Mouse (Mus musculus) kidney, postnatal 10 days (tissue): Measurements from ENCODE around the gene Vti1a.

Experiments used
- DNase-seq: peaks from one replicate; pipeline ENCODE4 v3.0.0; 2021; ENCODE audit warnings: mixed read lengths

The Vti1a gene

GRCm38 (mm10) chr19:55469301-55470051, 153.4 kb downstream of the Vti1a start:
- no peak for DNase-seq

- no peak for DNase-seq
Measured at GRCm38 (mm10) chr19:55472582-55472981, 156.5 kb downstream of the Vti1a start.

DNA sequence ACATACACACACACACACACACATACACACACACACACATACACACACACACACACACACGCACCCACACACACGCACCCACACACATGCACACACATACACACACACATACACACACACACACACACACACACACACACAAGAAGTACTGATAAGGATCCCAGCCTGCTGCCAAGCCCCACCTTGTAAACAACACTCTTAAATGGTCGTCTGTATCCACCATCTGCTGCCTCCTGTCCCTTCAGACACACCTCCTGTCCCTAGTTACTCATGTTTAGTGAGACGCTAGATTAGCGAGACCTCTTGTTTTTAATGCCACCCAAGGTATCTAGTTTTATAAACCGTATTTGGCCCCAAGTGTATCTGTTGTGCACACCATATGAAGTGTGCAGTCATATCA, 158.1 kb downstream of the Vti1a start:
- DNase-seq: no peak

- DNase-seq: no peak
Measured at GRCm38 (mm10) chr19:55480526-55480925, 164.4 kb downstream of the Vti1a start.

DNA sequence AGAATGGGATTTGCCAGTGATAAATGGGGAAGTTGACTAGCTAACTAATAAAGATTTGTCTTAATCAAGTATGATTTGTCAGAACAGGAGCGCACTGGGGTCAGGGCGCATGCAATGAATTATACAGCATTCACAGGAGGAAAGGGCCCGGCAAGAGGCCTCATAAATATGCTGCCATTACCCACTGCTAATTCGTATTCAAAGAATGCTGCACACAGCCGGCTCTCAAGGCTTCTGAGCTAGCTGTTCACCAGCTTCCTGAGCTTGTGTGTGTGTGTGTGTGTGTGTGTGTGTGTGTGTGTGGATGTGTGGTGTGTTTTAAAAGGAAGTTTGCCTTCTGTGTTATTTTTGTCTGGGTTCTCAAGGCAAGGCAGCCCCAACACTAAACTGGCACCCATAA, 165.2 kb downstream of the Vti1a start:
- DNase-seq: peak; percentile 56

- peak; percentile 68 for DNase-seq
Measured at GRCm38 (mm10) chr19:55483526-55483925, 167.4 kb downstream of the Vti1a start.

DNA sequence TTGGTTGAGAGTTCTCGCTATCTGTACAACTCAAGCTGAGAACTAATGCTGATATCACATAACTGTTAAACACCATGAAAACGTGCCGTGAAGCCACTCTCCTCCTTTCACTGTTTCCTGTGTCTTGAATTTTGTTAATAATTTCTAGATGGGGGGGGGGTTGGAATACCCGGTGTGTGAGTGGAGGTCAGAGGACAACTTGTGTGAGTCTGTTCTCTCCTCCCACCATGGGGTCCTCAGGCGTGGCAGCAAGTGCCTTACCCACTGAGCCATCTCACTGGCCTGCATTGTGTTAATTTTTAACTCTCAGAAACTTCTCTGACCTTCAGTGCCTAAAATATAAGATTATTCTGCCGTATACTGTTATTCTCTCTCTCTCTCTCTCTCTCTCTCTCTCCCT, 168.5 kb downstream of the Vti1a start:
- DNase-seq: peak; percentile 62

GRCm38 (mm10) chr19:55486473-55486872, 170.4 kb downstream of the Vti1a start:
- DNase-seq: no peak

- no peak for DNase-seq
Measured at GRCm38 (mm10) chr19:55491126-55492076, 175.3 kb downstream of the Vti1a start.

GRCm38 (mm10) chr19:55496333-55496732, 180.2 kb downstream of the Vti1a start:
- DNase-seq: peak; percentile 41

DNA sequence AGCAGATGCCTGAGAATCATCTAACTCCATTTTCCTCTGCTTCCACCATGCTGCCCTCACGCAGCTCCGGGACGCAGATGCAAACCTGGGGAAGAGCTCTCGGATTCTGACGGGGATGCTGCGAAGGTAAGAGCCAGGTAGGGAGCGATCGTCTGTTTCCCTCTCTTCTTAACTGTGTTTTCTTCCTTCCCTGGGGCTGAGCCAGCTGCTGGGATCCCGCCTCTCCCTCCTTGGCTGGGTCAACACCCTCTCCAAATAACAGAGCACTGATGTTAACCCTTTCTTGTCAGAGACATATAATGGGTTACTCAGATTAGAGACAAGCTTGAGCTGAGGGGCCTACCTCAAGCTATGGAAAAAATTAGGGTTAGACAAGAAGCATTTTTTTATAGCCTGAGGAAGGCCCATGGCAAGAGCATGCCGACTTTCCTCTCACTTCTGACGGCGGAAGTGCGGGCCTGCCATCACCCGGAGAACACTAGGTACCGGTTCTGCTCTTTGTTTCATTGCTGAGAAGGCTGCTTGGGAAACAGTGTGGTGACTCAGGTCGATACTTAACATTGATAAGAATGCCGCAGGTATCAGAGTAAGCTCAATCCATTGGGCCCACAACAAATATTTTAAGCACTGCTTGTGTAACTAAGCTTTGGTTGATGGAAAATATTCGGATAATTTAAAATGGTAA, 183.2 kb downstream of the Vti1a start:
- no peak for DNase-seq

GRCm38 (mm10) chr19:55501985-55502384, 185.9 kb downstream of the Vti1a start:
- DNase-seq: no peak

GRCm38 (mm10) chr19:55503771-55504170, 187.7 kb downstream of the Vti1a start:
- DNase-seq: peak; percentile 59

GRCm38 (mm10) chr19:55507748-55508147, 191.7 kb downstream of the Vti1a start:
- DNase-seq: peak; percentile 51

DNA sequence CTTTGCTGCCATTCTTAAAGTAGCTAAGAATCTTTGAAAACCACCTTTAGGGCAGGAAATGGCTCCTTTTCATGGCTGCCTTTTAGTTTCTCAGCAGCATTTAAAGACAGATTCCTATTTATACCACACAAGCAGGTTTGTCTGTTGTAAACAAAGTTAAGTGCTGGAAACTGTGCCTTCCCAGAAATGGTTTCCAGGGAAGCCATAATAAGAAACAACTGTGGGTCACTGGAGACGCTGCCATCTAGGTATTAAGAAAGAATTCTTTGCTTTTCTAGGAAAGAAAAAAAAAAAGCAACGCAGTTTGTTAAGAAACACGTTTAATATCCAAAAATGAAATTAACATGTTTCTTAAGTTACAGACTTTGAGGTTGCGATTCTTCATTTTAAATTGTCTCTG, 192.1 kb downstream of the Vti1a start:
- DNase-seq: no peak

DNA sequence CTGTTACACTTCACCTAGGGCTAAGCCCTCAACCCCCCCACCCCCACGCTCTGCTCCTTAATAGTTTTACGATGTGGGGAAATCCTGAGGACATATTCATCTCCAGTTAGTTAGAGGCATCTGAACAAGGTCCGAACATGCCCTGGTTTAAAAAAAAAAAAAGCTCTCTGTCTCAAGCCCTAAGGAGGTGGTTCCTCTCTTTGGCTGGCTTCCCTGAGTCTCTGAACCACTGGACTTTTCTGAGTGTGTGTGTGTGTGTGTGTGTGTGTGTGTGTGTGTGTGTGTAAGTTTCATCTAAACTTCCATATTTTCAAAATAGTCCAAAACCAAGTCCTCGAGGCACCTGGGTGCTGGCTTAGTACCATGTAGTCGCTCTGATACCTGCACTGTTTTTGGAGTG, 192.9 kb downstream of the Vti1a start:
- peak; percentile 58 for DNase-seq

DNA sequence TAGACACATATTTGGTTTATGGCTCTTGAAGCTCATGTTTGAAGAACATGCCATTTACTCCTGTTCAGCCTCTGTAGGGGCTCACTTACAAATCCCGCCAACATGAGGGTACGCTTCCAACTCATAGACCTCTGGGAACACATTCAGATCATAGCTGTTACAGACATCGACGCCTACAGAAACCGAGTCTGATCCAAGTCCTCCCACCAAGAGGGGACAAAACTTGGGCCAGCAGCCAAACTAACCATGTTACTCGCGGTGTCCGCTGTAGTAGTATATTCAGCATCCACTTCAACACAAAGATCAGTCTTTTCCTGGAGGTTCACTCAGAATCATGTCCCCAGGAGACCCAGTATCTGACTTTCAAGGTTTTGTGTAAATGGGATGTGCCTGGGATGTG, 193.5 kb downstream of the Vti1a start:
- no peak for DNase-seq

DNA sequence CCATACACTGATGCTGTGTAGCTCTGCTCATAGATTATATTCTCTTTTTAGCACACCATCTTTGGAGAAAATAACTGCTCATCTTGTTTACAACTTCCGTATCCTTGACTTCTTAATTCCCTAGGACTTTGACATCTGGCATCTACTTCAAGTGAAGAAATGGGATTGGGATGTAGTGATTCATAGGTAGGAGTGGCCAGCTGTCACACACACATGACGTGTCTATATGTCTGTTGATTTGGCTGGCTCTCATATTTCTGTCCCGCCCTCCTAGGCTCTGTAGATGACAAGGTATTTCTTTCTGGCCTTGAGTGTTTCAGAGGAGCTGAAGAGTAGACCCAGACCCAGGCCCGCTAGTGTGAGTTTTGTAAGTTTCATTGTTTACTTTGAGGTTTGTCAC, 197.8 kb downstream of the Vti1a start:
- DNase-seq: no peak

DNA sequence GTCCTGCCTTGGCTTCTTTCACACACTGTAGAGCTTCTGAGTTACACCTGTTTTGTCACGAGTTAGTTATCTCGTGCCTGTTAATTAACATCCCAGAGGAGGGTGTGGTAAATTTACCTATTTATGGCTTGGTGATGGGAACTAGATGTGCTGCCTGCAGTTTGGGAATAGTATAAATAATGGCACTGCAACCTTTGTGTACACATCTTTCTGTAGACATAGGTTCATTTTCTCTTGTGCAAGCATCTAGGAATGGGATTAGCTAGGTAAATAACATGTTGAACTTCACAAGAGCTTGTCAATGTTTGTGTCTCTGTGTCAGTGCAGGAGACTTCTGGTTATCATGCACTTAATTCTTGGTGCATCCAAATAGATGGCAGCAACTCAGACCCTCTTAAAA, 204.1 kb downstream of the Vti1a start:
- no peak for DNase-seq

DNA sequence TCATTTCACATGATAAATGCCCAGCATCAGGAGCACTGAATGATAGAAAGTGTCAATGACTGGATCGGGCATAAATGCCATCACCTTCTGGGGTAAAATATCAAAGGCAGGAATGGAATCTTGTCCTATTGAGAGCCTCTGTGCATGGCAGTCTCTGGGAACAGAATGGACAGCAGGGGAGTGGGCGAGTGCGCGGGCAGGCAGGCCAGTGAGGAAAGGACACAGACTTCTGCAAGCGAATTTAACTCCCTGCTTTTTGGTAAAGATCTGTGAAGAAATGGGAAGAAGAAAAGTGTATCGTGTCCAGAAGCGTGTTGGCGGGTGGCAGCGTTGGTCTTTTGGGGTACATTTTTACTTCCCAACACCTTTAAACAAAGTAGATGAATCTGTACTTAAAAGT, 207.2 kb downstream of the Vti1a start:
- no peak for DNase-seq

GRCm38 (mm10) chr19:55524385-55524784, 208.3 kb downstream of the Vti1a start:
- no peak for DNase-seq

DNA sequence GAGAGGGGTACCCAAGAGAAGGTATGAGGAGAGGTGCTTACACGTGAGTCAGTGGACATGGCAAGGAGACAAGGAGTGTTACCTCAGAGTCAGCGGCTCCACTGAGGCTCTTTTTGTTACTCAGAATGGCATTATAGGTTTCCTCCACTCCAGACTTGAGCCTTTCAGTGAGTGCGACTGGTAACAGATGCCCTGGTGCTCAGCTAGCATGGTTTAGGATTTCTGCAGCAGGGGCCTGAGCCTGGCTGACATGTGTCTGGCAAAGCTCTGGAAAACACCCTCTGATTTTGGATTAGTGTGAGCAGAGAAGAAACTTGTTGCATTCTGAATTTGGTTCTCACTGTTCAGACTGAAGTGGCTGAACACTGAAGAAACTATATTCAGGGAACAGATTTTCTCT, 209.0 kb downstream of the Vti1a start:
- DNase-seq: no peak

DNA sequence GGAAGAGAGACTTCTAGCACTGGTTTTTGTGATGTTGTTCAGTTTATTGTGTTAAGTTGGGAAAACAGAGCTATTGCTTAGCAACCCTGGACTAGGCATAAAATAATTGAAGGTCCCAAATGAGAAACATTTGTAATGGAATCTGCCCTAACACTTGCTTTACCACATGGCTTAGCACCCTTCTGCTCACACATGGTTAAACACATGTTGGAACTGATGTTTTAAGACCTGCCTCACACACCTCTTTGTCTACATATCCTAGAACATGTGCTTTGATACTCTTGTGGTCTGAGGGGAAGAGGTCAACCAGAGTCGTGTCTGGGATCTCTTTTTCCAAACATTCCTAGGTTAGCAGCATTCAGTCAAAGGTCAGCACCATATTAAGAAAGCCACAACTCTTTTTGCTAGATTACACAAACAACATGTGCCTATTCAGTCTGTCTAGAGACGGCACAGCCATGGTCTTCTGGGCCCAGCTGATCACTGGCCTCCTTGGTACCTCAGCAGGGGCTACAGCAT, 210.7 kb downstream of the Vti1a start:
- no peak for DNase-seq
